Mouse (Mus musculus): ENCODE measurements at regions not wholly inside any gene's neighbourhood (a gene's known extent, or its start where the extent isn't known, plus 50 kb on each side); places are given as distances from the start of the nearest gene placed in this dataset.

DNA sequence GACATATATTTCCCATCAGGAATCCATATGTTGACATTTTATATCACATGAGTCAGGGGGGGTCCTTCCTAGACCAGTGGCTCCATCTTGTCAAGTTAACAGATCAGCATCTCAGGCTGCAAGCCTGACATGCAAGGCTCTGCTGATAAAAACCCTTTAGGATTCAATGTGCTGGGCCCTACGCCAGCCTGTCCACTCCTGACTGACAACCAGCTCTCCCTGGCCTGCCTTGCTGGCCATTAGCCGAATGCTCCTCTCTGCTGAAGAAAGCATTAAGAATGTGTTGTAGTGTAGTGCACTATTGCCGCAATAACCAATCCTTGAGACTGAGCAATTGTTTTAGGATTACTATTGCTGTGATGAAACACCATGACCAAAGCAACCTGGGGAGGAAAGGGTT lies 114.3 kb upstream of the Ywhaq start:
- TF ChIP-seq RAD21 (IDR thresholded peaks at IDR 0.05; ENCODE audit: low read depth, low read length) (no peak), POLR2A (IDR thresholded peaks at IDR 0.05; ENCODE audit: low read depth, low read length) (no peak), EP300 (IDR thresholded peaks at IDR 0.05; ENCODE audit: low read length) (no peak), ELF1 (IDR thresholded peaks at IDR 0.05; ENCODE audit: low read depth, low read length) (no peak), CTCF (conservative IDR thresholded peaks at IDR 0.05 in 1 of 2, IDR thresholded peaks at IDR 0.05 in 1 of 2; ENCODE audit: low read depth in 2 of 2, low read length in 2 of 2) (no peak), UBTF (IDR thresholded peaks at IDR 0.05; ENCODE audit: low read depth, low read length) (no peak)

Data from CH12.LX (cell line).